Mouse (Mus musculus): ENCODE results near the gene Dusp12. TPM values are rescaled to one million over a fixed set of nuclear protein-coding genes. Genes with fewer than 3 reads are reported as not detected.

Dusp12 gene
- polyA plus RNA-seq, 1 experiment = 18.2 TPM

Other genes with a start within 250 kb of the Dusp12 start
- gene Olfml2b, start 241.0 kb downstream of the Dusp12 start, polyA plus RNA-seq (2012; rRNA removed) = 4.5 and 4.8 TPM in 2 replicates
- gene Atf6, start 17.8 kb downstream of the Dusp12 start, polyA plus RNA-seq (2012; rRNA removed) = 9.6 and 14.3 TPM in 2 replicates
- 1.1 and 1.2 TPM in 2 replicates for gene Gm26620, start 475 bp downstream of the Dusp12 start, polyA plus RNA-seq (2012; rRNA removed)
- 0.24 and 0.48 TPM in 2 replicates for gene Fcrlb, start 27.4 kb upstream of the Dusp12 start, polyA plus RNA-seq (2012; rRNA removed)
- gene Fcrla, start 42.0 kb upstream of the Dusp12 start, polyA plus RNA-seq (2012; rRNA removed) = 9.8 and 11.8 TPM in 2 replicates
- 7.7 and 16.6 TPM in 2 replicates for gene Fcgr2b, start 91.0 kb upstream of the Dusp12 start, polyA plus RNA-seq (2012; rRNA removed)
- gene Fcgr4, start 133.4 kb upstream of the Dusp12 start, polyA plus RNA-seq (2012; rRNA removed) = 8.4 and 10.1 TPM in 2 replicates
- gene Fcgr3, start 179.4 kb upstream of the Dusp12 start, polyA plus RNA-seq (2012; rRNA removed) = 11.3 and 18.0 TPM in 2 replicates
- gene Cfap126, start 228.4 kb upstream of the Dusp12 start, polyA plus RNA-seq (2012; rRNA removed) = 1.8 and 2.0 TPM in 2 replicates